Mouse (Mus musculus) gastrocnemius, postnatal 10 days (tissue): ENCODE results near the gene Arid3a. TPM values are rescaled to one million over a fixed set of nuclear protein-coding genes. Genes with fewer than 3 reads are reported as not detected.
A peak's percentile ranks its signal among the peaks of the same experiment; 100 is the strongest.
"Not testable (repeated sequence)": the region's sequence is repeated elsewhere in the genome, so short reads cannot be mapped to it uniquely, and the experiment has no call there.

Experiments used
- DNase-seq: peaks from one replicate; pipeline ENCODE4 v3.0.0; 2021; ENCODE audit warnings: mixed read lengths
- long read RNA-seq, 2 experiments: library from polyadenylated mRNA; stranded (forward); transcript quantifications; one replicate each; pipeline ENCODE4 v2.0.0; 2021
- total RNA-seq, 2 experiments: library from RNA; stranded (reverse); gene quantifications; 2 replicates each; pipeline ENCODE4 v1.2.3; 2021

Arid3a gene
- total RNA-seq: 1 to 10 TPM; 2.6 to 4.1 TPM
- long read RNA-seq, experiment 1: 0 reads
- long read RNA-seq, experiment 2, full-length matches to known transcripts: 3 of 4 reads
- long read RNA-seq, experiment 2, partial matches to known transcripts: 0 of 4 reads
- long read RNA-seq, experiment 2, other reads (novel, unspliced or antisense): 1 of 4 reads

- peak; percentile 83 for DNase-seq
These were observed at the start of gene Arid3a for GRCm38 (mm10) chr10:79926491-79927323. TSS of gene Arid3a (plus strand) at chr10:79927043.

GRCm38 (mm10) chr10:79877174-79877573, 49.7 kb upstream of the Arid3a start:
- no peak for DNase-seq

- no peak for DNase-seq
These were observed 49.1 kb upstream of the Arid3a start for GRCm38 (mm10) chr10:79877757-79878156.

- no peak for DNase-seq
These were observed 47.3 kb upstream of the Arid3a start for GRCm38 (mm10) chr10:79879527-79879926.

- DNase-seq: no peak
These were observed 46.1 kb upstream of the Arid3a start for GRCm38 (mm10) chr10:79880721-79881120.

- DNase-seq: no peak
These were observed 44.9 kb upstream of the Arid3a start for GRCm38 (mm10) chr10:79881981-79882380.

- DNase-seq: peak; percentile 83
These were observed 43.4 kb upstream of the Arid3a start for GRCm38 (mm10) chr10:79883297-79884084.

- peak; percentile 61 for DNase-seq
These were observed 42.4 kb upstream of the Arid3a start for GRCm38 (mm10) chr10:79884446-79884845.

- not testable (repeated sequence) for DNase-seq
These were observed 41.9 kb upstream of the Arid3a start for GRCm38 (mm10) chr10:79884938-79885337.

- no peak for DNase-seq
These were observed 40.8 kb upstream of the Arid3a start, which contains the start of gene Elane for GRCm38 (mm10) chr10:79886054-79886453. TSS of gene Elane (plus strand) at chr10:79886247.

GRCm38 (mm10) chr10:79886611-79887010, 40.2 kb upstream of the Arid3a start:
- no peak for DNase-seq

GRCm38 (mm10) chr10:79889386-79889785, 37.5 kb upstream of the Arid3a start:
- no peak for DNase-seq

- DNase-seq: no peak
These were observed 36.2 kb upstream of the Arid3a start, which contains the start of gene Cfd for GRCm38 (mm10) chr10:79890670-79891069. TSS of gene Cfd (plus strand) at chr10:79890853.

GRCm38 (mm10) chr10:79892451-79893118, 34.3 kb upstream of the Arid3a start:
- peak; percentile 83 for DNase-seq

- no peak for DNase-seq
These were observed 30.5 kb upstream of the Arid3a start for GRCm38 (mm10) chr10:79896306-79896705.

- no peak for DNase-seq
These were observed 30.0 kb upstream of the Arid3a start for GRCm38 (mm10) chr10:79896814-79897213.

- no peak for DNase-seq
These were observed 29.3 kb upstream of the Arid3a start for GRCm38 (mm10) chr10:79897316-79898245.

GRCm38 (mm10) chr10:79900951-79901410, 25.9 kb upstream of the Arid3a start:
- DNase-seq: no peak

GRCm38 (mm10) chr10:79906712-79907111, 20.1 kb upstream of the Arid3a start:
- no peak for DNase-seq

GRCm38 (mm10) chr10:79907415-79907814, 19.4 kb upstream of the Arid3a start:
- no peak for DNase-seq
